In genomic region chr6:70844002-70844804, GRCm38 (mm10) we compare ENCODE assay signal across 7 mouse cellular contexts. TPM values are rescaled to one million over a fixed set of nuclear protein-coding genes. Genes with fewer than 3 reads are reported as not detected.
DNase-seq lines count a peak whose midpoint lies in the region; ATAC-seq lines count a peak whose summit lies in the region.

Gene Eif2ak3 (plus strand): TSS chr6:70844515.

- no peaks in the 10 kb centered on the region for H3K27me3 ChIP-seq in embryonic facial prominence, embryonic 12.5 days
- no peaks in the 10 kb centered on the region for H3K27me3 ChIP-seq in limb, embryonic 11.5 days (ENCODE audit: control insufficient read depth, insufficient read depth, low read length)
- no peaks in the 10 kb centered on the region for H3K27me3 ChIP-seq in midbrain, embryonic 14.5 days (ENCODE audit: control insufficient read depth, insufficient read depth, low read length)

- no peaks in the 10 kb centered on the region for H3K36me3 ChIP-seq in embryonic facial prominence, embryonic 12.5 days
- H3K36me3 ChIP-seq in limb, embryonic 11.5 days (ENCODE audit: control insufficient read depth, insufficient read depth, low read length): no peaks in the 10 kb centered on the region
- no peaks in the 10 kb centered on the region for H3K36me3 ChIP-seq in midbrain, embryonic 14.5 days (ENCODE audit: control insufficient read depth, insufficient read depth, low read length)

- H3K9me3 ChIP-seq in embryonic facial prominence, embryonic 12.5 days: no peaks in the 10 kb centered on the region
- H3K9me3 ChIP-seq in limb, embryonic 11.5 days (ENCODE audit: control insufficient read depth, low read length): no peaks in the 10 kb centered on the region
- no peaks in the 10 kb centered on the region for H3K9me3 ChIP-seq in midbrain, embryonic 14.5 days (ENCODE audit: control insufficient read depth, low read length)

- H3K4me1 ChIP-seq in embryonic facial prominence, embryonic 12.5 days: peaks cover 21% of the 10 kb centered on the region
- peaks cover 7% of the 10 kb centered on the region for H3K4me1 ChIP-seq in limb, embryonic 11.5 days (ENCODE audit: control insufficient read depth, insufficient read depth, low read length)
- peaks cover 28% of the 10 kb centered on the region for H3K4me1 ChIP-seq in midbrain, embryonic 14.5 days (ENCODE audit: control insufficient read depth, insufficient read depth, low read length)

- peak; percentile 96 for DNase-seq in adrenal gland, postnatal 25 days
- DNase-seq in heart, adult 11 months: peak; percentile 100
- DNase-seq in kidney, adult 18-20 months: peak; percentile 97
- peak; percentile 96 for DNase-seq in limb, embryonic 11.5 days (ENCODE audit: low spot score)
- peak; percentile 99 for DNase-seq in midbrain, embryonic 14.5 days
- peak; percentile 92 to 96 for DNase-seq in spleen, adult 18-20 months

- H3K27ac ChIP-seq in embryonic facial prominence, embryonic 12.5 days: peak within 1 kb of the TSS; percentile 83
- no peak within 1 kb of the TSS; the same call in none of the 2 replicates for H3K27ac ChIP-seq in limb, embryonic 11.5 days (replicated peaks; ENCODE audit: low read depth, low read length)
- H3K27ac ChIP-seq in midbrain, embryonic 14.5 days (replicated peaks; ENCODE audit: low read depth, low read length): peak within 1 kb of the TSS; percentile 91

- H3K9ac ChIP-seq in embryonic facial prominence, embryonic 12.5 days: peak within 1 kb of the TSS; percentile 75
- H3K9ac ChIP-seq in limb, embryonic 11.5 days (ENCODE audit: low read length): peak within 1 kb of the TSS; percentile 78
- peak within 1 kb of the TSS; percentile 79 for H3K9ac ChIP-seq in midbrain, embryonic 14.5 days (replicated peaks; ENCODE audit: low read length)

- H3K4me2 ChIP-seq in embryonic facial prominence, embryonic 12.5 days (replicated peaks): peak within 1 kb of the TSS; percentile 67
- H3K4me2 ChIP-seq in limb, embryonic 11.5 days (ENCODE audit: low read depth, severe bottlenecking): peak within 1 kb of the TSS; percentile 68
- peak within 1 kb of the TSS; percentile 77 for H3K4me2 ChIP-seq in midbrain, embryonic 14.5 days (ENCODE audit: low read length)

- H3K4me3 ChIP-seq in embryonic facial prominence, embryonic 12.5 days: peak within 1 kb of the TSS; percentile 91
- peak within 1 kb of the TSS; percentile 89 for H3K4me3 ChIP-seq in limb, embryonic 11.5 days (ENCODE audit: low read depth, low read length)
- peak within 1 kb of the TSS; percentile 95 for H3K4me3 ChIP-seq in midbrain, embryonic 14.5 days (replicated peaks; ENCODE audit: low read depth, low read length)

- ATAC-seq in embryonic facial prominence, embryonic 12.5 days (ENCODE audit: insufficient number of reproducible peaks, insufficient read depth, low FRiP score, low TSS enrichment): peak; percentile 99
- peak; percentile 99 for ATAC-seq in limb, embryonic 11.5 days (ENCODE audit: insufficient number of reproducible peaks, low FRiP score, low TSS enrichment, low read depth)
- peak; percentile 99 for ATAC-seq in midbrain, embryonic 14.5 days (ENCODE audit: low FRiP score, low TSS enrichment)

- WGBS in embryonic facial prominence, embryonic 12.5 days: under 1% methylated on average over 63 of the region's 63 CpGs
- WGBS in limb, embryonic 11.5 days: under 1% methylated on average over 63 of the region's 63 CpGs
- WGBS in midbrain, embryonic 14.5 days: under 1% methylated on average over 63 of the region's 63 CpGs

RNA-seq across cellular contexts. Expression of gene Eif2ak3, which starts in this region (rescaled TPM):
- 19.1 and 22.6 TPM in 2 replicates for total RNA-seq in adrenal gland, postnatal 25 days (2021)
- polyA plus RNA-seq in embryonic facial prominence, embryonic 12.5 days (2016; fragmentation: Nextera tagmentation; extraction: Ambion mirVana): 12.8 and 13.5 TPM in 2 replicates
- polyA plus RNA-seq in limb, embryonic 11.5 days (2014; fragmentation: Nextera tagmentation; extraction: Ambion mirVana): 8.2 and 8.7 TPM in 2 replicates
- 10.6 and 13.4 TPM in 2 replicates for polyA plus RNA-seq in midbrain, embryonic 14.5 days (2014; fragmentation: Nextera tagmentation; extraction: Ambion mirVana)
